Comparison of ENCODE assay signal across 19 mouse cellular contexts in the genomic region with DNA sequence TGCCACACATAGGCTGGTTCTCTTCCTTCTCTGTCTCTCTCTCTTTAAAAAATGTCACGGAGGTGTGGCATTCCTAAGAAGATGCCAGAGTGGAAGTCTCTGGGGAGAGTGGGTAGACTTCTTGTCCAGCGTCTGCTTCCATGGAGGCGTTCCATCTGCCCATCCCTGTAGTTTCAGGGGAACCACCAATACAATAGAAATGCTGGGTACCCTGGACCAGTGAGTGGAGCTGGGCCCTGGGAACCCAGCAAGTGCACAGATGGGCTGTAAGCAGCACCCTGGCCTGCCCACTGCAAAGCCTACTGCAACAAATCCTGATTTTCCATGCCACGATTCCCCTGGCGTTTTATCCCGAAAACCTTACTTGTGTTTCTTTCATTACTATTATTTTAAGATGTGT. TPM values are rescaled to one million over a fixed set of nuclear protein-coding genes. Genes with fewer than 3 reads are reported as not detected.
A peak's percentile ranks its signal among the peaks of the same experiment; 100 is the strongest.
DNase-seq lines count a peak whose midpoint lies in the region.
"Had no signal": no experiment of that assay in that cellular context is flagged by ENCODE, and none has a peak within 500 bp of the region (broad histone marks: within the 10 kb centered on the region; RNA-seq: fewer than 3 reads in every experiment).

No protein-coding gene starts in this region.

- peak; percentile 42 to 54 for DNase-seq in cerebellum, postnatal 14 days
- DNase-seq in cerebellum, adult 9-11 months, result no peak
- peak; percentile 29 for DNase-seq in right cerebral cortex, adult 18-20 months
- no peak for DNase-seq in right cerebral cortex, postnatal 36 days (ENCODE audit: low spot score in 2 of 2)
- DNase-seq in left cerebral cortex, postnatal 25 days (ENCODE audit: low spot score in 2 of 2), result peak; percentile 29 to 79
- no peak for DNase-seq in ovary, adult 18-20 months (ENCODE audit: low spot score)
- no peak for DNase-seq in c-Kit-positive CD71-positive TER-119-positive erythroid progenitor cells, embryonic 14.5 days (ENCODE audit: low spot score)
- no peak for DNase-seq in embryo, embryonic 10 days (ENCODE audit: low spot score)
- DNase-seq: adrenal gland, postnatal 14 days; cerebellum, adult 11-12 months; forebrain, postnatal 0 days; gastrocnemius, postnatal 10 days; heart, adult 11 months; kidney, postnatal 4 days; liver, postnatal 0 days; lung, postnatal 10 days; thymus, postnatal 4 days had no signal

- intact Hi-C loops in left cerebral cortex, postnatal 25 days (cut with DNase I), result no loop called here

RNA-seq across cellular contexts. Expression of gene Dnaic2, which starts 12.7 kb away (rescaled TPM):
- total RNA-seq in left cerebral cortex, postnatal 25 days (2021), result 1 to 10 TPM in 1 of 2 experiments, under 1 TPM in 1; 0.62 to 1.4 TPM
- total RNA-seq: liver, adult 2 months; megakaryocyte progenitor cell, adult 5-6 weeks had no signal

RNA-seq across cellular contexts. Expression of gene Ttyh2, which starts 39.3 kb away (rescaled TPM):
- 10 to 100 TPM; 18.6 to 21.4 TPM for total RNA-seq in left cerebral cortex, postnatal 25 days (2021)

RNA-seq across cellular contexts. Expression of gene Rpl38, which starts 46.2 kb away (rescaled TPM):
- total RNA-seq in left cerebral cortex, postnatal 25 days (2021), result 100 to 1,000 TPM; 765 to 799 TPM

RNA-seq across cellular contexts. Expression of gene Kif19a, which starts 50.7 kb away (rescaled TPM):
- total RNA-seq in left cerebral cortex, postnatal 25 days (2021), result 1 to 10 TPM; 4.8 to 5.3 TPM
- total RNA-seq: megakaryocyte progenitor cell, adult 5-6 weeks had no signal

Comparison
In these comparisons a context has a peak if more than half of its experiments do, and no peak if none do; other contexts are left out.
1. DNase-seq: peak in cerebellum, postnatal 14 days (2 of 2), right cerebral cortex, adult 18-20 months (single experiment) and left cerebral cortex, postnatal 25 days (2 of 2); none in cerebellum, adult 9-11 months (single experiment), right cerebral cortex, postnatal 36 days (0 of 2), ovary, adult 18-20 months (single experiment), c-Kit-positive CD71-positive TER-119-positive erythroid progenitor cells, embryonic 14.5 days (single experiment) and embryo, embryonic 10 days (single experiment).